Mouse (Mus musculus): ENCODE data around the gene Apod. TPM values are rescaled to one million over a fixed set of nuclear protein-coding genes. Genes with fewer than 3 reads are reported as not detected.
"Not testable (repeated sequence)": the region's sequence is repeated elsewhere in the genome, so short reads cannot be mapped to it uniquely, and the experiment has no call there.

The Apod gene
- total and polyA plus RNA-seq, 2 experiments from 2014 or later, result 79.0 to 226 TPM

DNA sequence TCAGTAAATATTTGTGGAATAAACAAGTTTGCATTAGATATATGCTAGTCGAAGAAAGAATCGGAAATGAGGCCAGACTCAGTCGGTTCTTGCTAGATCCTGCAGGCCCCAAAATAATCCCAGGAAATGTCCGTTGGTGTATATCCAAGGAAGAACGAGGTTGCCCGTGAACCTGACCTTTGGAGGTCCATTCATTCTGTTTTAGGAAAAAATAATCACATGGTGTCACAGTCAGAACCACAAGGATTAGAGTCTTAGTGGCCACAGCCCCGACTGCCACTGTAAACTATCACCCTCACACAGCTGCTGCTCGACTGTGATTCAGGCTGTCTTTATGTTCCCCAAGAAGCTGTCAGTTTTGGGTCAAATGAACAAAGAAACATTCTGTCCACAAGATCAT, 12.8 kb upstream of the Apod start:
- H3K9me3 ChIP-seq (ENCODE audit: low read length), result no peaks in the 10 kb centered on the region
- H3K9ac ChIP-seq (replicated peaks; ENCODE audit: low read length, poor library complexity, severe bottlenecking), result no peak overlapping the region
- ATAC-seq (ENCODE audit: low FRiP score) (no peak), DNase-seq (ENCODE audit: low spot score) (no peak)
- no peaks in the 10 kb centered on the region for H3K27me3 ChIP-seq (ENCODE audit: insufficient read depth, low read length)
- H3K4me1 ChIP-seq (ENCODE audit: insufficient read depth, low read length), result no peaks in the 10 kb centered on the region
- H3K27ac ChIP-seq (ENCODE audit: low read depth, low read length), result no peak overlapping the region
- no peak for TF ChIP-seq CTCF (IDR thresholded peaks at IDR 0.05)
- no peak overlapping the region for H3K4me3 ChIP-seq (ENCODE audit: low read depth, low read length)
- H3K36me3 ChIP-seq (ENCODE audit: insufficient read depth, low read length), result no peaks in the 10 kb centered on the region
- H3K4me2 ChIP-seq (ENCODE audit: low read depth, low read length, poor library complexity, severe bottlenecking), result no peak overlapping the region
- 74% methylated on average over 8 of the region's 8 CpGs for WGBS

- H3K4me3 ChIP-seq (ENCODE audit: low read depth, low read length), result no peak overlapping the region
- no peaks in the 10 kb centered on the region for H3K4me1 ChIP-seq (ENCODE audit: insufficient read depth, low read length)
- no peak overlapping the region for H3K4me2 ChIP-seq (ENCODE audit: low read depth, low read length, poor library complexity, severe bottlenecking)
- no peaks in the 10 kb centered on the region for H3K9me3 ChIP-seq (ENCODE audit: low read length)
- 69% methylated on average over 8 of the region's 8 CpGs for WGBS
- TF ChIP-seq CTCF (IDR thresholded peaks at IDR 0.05), result no peak
- no peaks in the 10 kb centered on the region for H3K27me3 ChIP-seq (ENCODE audit: insufficient read depth, low read length)
- no peak overlapping the region for H3K27ac ChIP-seq (ENCODE audit: low read depth, low read length)
- no peak for DNase-seq (ENCODE audit: low spot score)
- no peak for ATAC-seq (ENCODE audit: low FRiP score)
- no peak overlapping the region for H3K9ac ChIP-seq (replicated peaks; ENCODE audit: low read length, poor library complexity, severe bottlenecking)
- no peaks in the 10 kb centered on the region for H3K36me3 ChIP-seq (ENCODE audit: insufficient read depth, low read length)
Observed at GRCm38 (mm10) chr16:31326679-31327078, 12.1 kb upstream of the Apod start.

DNA sequence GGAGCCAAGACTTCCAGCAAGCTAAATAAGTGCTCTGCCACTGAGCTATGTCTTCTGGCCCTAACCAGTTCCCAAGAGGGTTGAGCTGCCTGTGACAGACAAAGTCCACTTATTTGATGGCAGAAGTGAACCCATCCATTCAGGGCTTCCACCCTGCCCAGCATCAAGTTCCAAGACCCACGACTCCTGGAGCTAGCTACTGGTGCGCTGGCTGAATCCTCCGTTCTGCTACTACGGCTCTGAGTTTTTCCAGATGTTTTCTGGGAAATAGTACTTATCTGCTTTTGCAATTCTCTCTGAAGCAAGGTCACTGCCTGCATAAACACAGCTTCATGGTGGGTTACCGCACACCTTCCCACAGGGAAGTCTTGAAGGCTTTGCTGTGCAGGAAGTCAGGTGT, 11.4 kb upstream of the Apod start:
- Histone ChIP-seq H3K27ac (ENCODE audit: low read depth, low read length) (no peak overlapping the region), H3K4me3 (ENCODE audit: low read depth, low read length) (no peak overlapping the region), H3K27me3 (ENCODE audit: insufficient read depth, low read length) (no peaks in the 10 kb centered on the region), H3K36me3 (ENCODE audit: insufficient read depth, low read length) (no peaks in the 10 kb centered on the region), H3K4me1 (ENCODE audit: insufficient read depth, low read length) (no peaks in the 10 kb centered on the region), H3K4me2 (ENCODE audit: low read depth, low read length, poor library complexity, severe bottlenecking) (no peak overlapping the region), H3K9ac (replicated peaks; ENCODE audit: low read length, poor library complexity, severe bottlenecking) (no peak overlapping the region), H3K9me3 (ENCODE audit: low read length) (no peaks in the 10 kb centered on the region)
- ATAC-seq (ENCODE audit: low FRiP score), result no peak
- 85% methylated on average over 5 of the region's 5 CpGs for WGBS
- no peak for DNase-seq (ENCODE audit: low spot score)
- TF ChIP-seq CTCF (IDR thresholded peaks at IDR 0.05), result no peak

GRCm38 (mm10) chr16:31325120-31325519, 10.5 kb upstream of the Apod start:
- Histone ChIP-seq H3K4me3 (ENCODE audit: low read depth, low read length) (no peak overlapping the region), H3K27me3 (ENCODE audit: insufficient read depth, low read length) (no peaks in the 10 kb centered on the region), H3K4me1 (ENCODE audit: insufficient read depth, low read length) (no peaks in the 10 kb centered on the region), H3K9ac (replicated peaks; ENCODE audit: low read length, poor library complexity, severe bottlenecking) (no peak overlapping the region), H3K9me3 (ENCODE audit: low read length) (no peaks in the 10 kb centered on the region), H3K27ac (ENCODE audit: low read depth, low read length) (no peak overlapping the region), H3K36me3 (ENCODE audit: insufficient read depth, low read length) (no peaks in the 10 kb centered on the region), H3K4me2 (ENCODE audit: low read depth, low read length, poor library complexity, severe bottlenecking) (no peak overlapping the region)
- ATAC-seq (ENCODE audit: low FRiP score) (no peak), DNase-seq (ENCODE audit: low spot score) (no peak)
- WGBS, result 95% methylated on average over 14 of the region's 14 CpGs
- TF ChIP-seq CTCF (IDR thresholded peaks at IDR 0.05), result no peak

GRCm38 (mm10) chr16:31321501-31321900, 6.9 kb upstream of the Apod start:
- H3K9ac ChIP-seq (replicated peaks; ENCODE audit: low read length, poor library complexity, severe bottlenecking), result no peak overlapping the region
- WGBS, result 54% methylated on average over 4 of the region's 4 CpGs
- no peak for ATAC-seq (ENCODE audit: low FRiP score)
- H3K27ac ChIP-seq (ENCODE audit: low read depth, low read length), result no peak overlapping the region
- no peaks in the 10 kb centered on the region for H3K27me3 ChIP-seq (ENCODE audit: insufficient read depth, low read length)
- no peak for DNase-seq (ENCODE audit: low spot score)
- H3K4me2 ChIP-seq (ENCODE audit: low read depth, low read length, poor library complexity, severe bottlenecking), result no peak overlapping the region
- no peaks in the 10 kb centered on the region for H3K9me3 ChIP-seq (ENCODE audit: low read length)
- H3K4me1 ChIP-seq (ENCODE audit: insufficient read depth, low read length), result no peaks in the 10 kb centered on the region
- no peaks in the 10 kb centered on the region for H3K36me3 ChIP-seq (ENCODE audit: insufficient read depth, low read length)
- no peak for TF ChIP-seq CTCF (IDR thresholded peaks at IDR 0.05)
- H3K4me3 ChIP-seq (ENCODE audit: low read depth, low read length), result no peak overlapping the region

GRCm38 (mm10) chr16:31320954-31321353, 6.3 kb upstream of the Apod start:
- Histone ChIP-seq H3K4me2 (ENCODE audit: low read depth, low read length, poor library complexity, severe bottlenecking) (no peak overlapping the region), H3K9ac (replicated peaks; ENCODE audit: low read length, poor library complexity, severe bottlenecking) (no peak overlapping the region), H3K9me3 (ENCODE audit: low read length) (no peaks in the 10 kb centered on the region), H3K4me3 (ENCODE audit: low read depth, low read length) (no peak overlapping the region), H3K27me3 (ENCODE audit: insufficient read depth, low read length) (no peaks in the 10 kb centered on the region), H3K4me1 (ENCODE audit: insufficient read depth, low read length) (no peaks in the 10 kb centered on the region), H3K27ac (ENCODE audit: low read depth, low read length) (no peak overlapping the region), H3K36me3 (ENCODE audit: insufficient read depth, low read length) (no peaks in the 10 kb centered on the region)
- no peak for DNase-seq (ENCODE audit: low spot score)
- TF ChIP-seq CTCF (IDR thresholded peaks at IDR 0.05), result no peak
- 23% methylated on average over 7 of the region's 7 CpGs for WGBS
- no peak for ATAC-seq (ENCODE audit: low FRiP score)

GRCm38 (mm10) chr16:31319723-31320122, 5.1 kb upstream of the Apod start:
- H3K27ac ChIP-seq (ENCODE audit: low read depth, low read length); H3K9me3 ChIP-seq (ENCODE audit: low read length); H3K27me3 ChIP-seq (ENCODE audit: insufficient read depth, low read length); H3K4me3 ChIP-seq (ENCODE audit: low read depth, low read length); H3K36me3 ChIP-seq (ENCODE audit: insufficient read depth, low read length); H3K9ac ChIP-seq (replicated peaks; ENCODE audit: low read length, poor library complexity, severe bottlenecking); H3K4me2 ChIP-seq (ENCODE audit: low read depth, low read length, poor library complexity, severe bottlenecking); H3K4me1 ChIP-seq (ENCODE audit: insufficient read depth, low read length); ATAC-seq (ENCODE audit: low FRiP score); DNase-seq (ENCODE audit: low spot score): not testable (repeated sequence)
- 79% methylated on average over 3 of the region's 3 CpGs for WGBS

All from midbrain, postnatal 0 days (tissue).